Mouse (Mus musculus): ENCODE measurements at regions not wholly inside any gene's neighbourhood (a gene's known extent, or its start where the extent isn't known, plus 50 kb on each side); places are given as distances from the start of the nearest gene placed in this dataset.

GRCm38 (mm10) chr16:86159021-86159815 is 257.6 kb upstream of the Adamts5 start:
- Histone ChIP-seq H3K4me3 (replicated peaks) (no peak overlapping the region), H3K27me3 (replicated peaks) (no peaks in the 10 kb centered on the region), H3K4me1 (no peaks in the 10 kb centered on the region), H3K36me3 (replicated peaks; ENCODE audit: low read length) (no peaks in the 10 kb centered on the region), H3K9me3 (peaks cover 18% of the 10 kb centered on the region; the same call in 1 of the 2 replicates)
- no peak for TF ChIP-seq FLI1 (IDR thresholded peaks at IDR 0.05; ENCODE audit: low read length)
- no peak for TF ChIP-seq GATA1 (IDR thresholded peaks at IDR 0.05; ENCODE audit: borderline replicate concordance, low read length)

- H3K4me3 ChIP-seq (replicated peaks): no peak overlapping the region
- no peak for TF ChIP-seq FLI1 (IDR thresholded peaks at IDR 0.05; ENCODE audit: low read length)
- no peak for TF ChIP-seq GATA1 (IDR thresholded peaks at IDR 0.05; ENCODE audit: borderline replicate concordance, low read length)
- H3K9me3 ChIP-seq: peaks cover 3% of the 10 kb centered on the region; the same call in 1 of the 2 replicates
- no peaks in the 10 kb centered on the region for H3K36me3 ChIP-seq (replicated peaks; ENCODE audit: low read length)
- H3K4me1 ChIP-seq: no peaks in the 10 kb centered on the region
- H3K27me3 ChIP-seq (replicated peaks): no peaks in the 10 kb centered on the region
Measured at GRCm38 (mm10) chr16:86138171-86138570, 236.5 kb upstream of the Adamts5 start.

GRCm38 (mm10) chr16:86136169-86136568 is 234.5 kb upstream of the Adamts5 start:
- no peak overlapping the region for H3K4me3 ChIP-seq (replicated peaks)
- no peak for TF ChIP-seq GATA1 (IDR thresholded peaks at IDR 0.05; ENCODE audit: borderline replicate concordance, low read length)
- TF ChIP-seq FLI1 (IDR thresholded peaks at IDR 0.05; ENCODE audit: low read length): no peak
- H3K27me3 ChIP-seq (replicated peaks): no peaks in the 10 kb centered on the region
- peaks cover 3% of the 10 kb centered on the region; the same call in 1 of the 2 replicates for H3K9me3 ChIP-seq
- no peaks in the 10 kb centered on the region for H3K36me3 ChIP-seq (replicated peaks; ENCODE audit: low read length)
- H3K4me1 ChIP-seq: no peaks in the 10 kb centered on the region

GRCm38 (mm10) chr16:86127391-86127790 is 225.8 kb upstream of the Adamts5 start:
- Histone ChIP-seq H3K4me3 (replicated peaks) (no peak overlapping the region), H3K27me3 (replicated peaks) (no peaks in the 10 kb centered on the region), H3K9me3 (peaks cover 2% of the 10 kb centered on the region; the same call in 1 of the 2 replicates), H3K36me3 (replicated peaks; ENCODE audit: low read length) (no peaks in the 10 kb centered on the region), H3K4me1 (no peaks in the 10 kb centered on the region)
- TF ChIP-seq GATA1 (IDR thresholded peaks at IDR 0.05; ENCODE audit: borderline replicate concordance, low read length) (no peak), FLI1 (IDR thresholded peaks at IDR 0.05; ENCODE audit: low read length) (no peak)

- Histone ChIP-seq H3K36me3 (replicated peaks; ENCODE audit: low read length) (no peaks in the 10 kb centered on the region), H3K9me3 (peaks cover 2% of the 10 kb centered on the region; the same call in 1 of the 2 replicates), H3K27me3 (replicated peaks) (no peaks in the 10 kb centered on the region), H3K4me1 (no peaks in the 10 kb centered on the region), H3K4me3 (replicated peaks) (no peak overlapping the region)
- TF ChIP-seq FLI1 (IDR thresholded peaks at IDR 0.05; ENCODE audit: low read length) (no peak), GATA1 (IDR thresholded peaks at IDR 0.05; ENCODE audit: borderline replicate concordance, low read length) (no peak)
Measured at GRCm38 (mm10) chr16:86124182-86124581, 222.6 kb upstream of the Adamts5 start.

- Histone ChIP-seq H3K4me1 (no peaks in the 10 kb centered on the region), H3K27me3 (replicated peaks) (no peaks in the 10 kb centered on the region), H3K36me3 (replicated peaks; ENCODE audit: low read length) (no peaks in the 10 kb centered on the region), H3K9me3 (peaks cover 2% of the 10 kb centered on the region; the same call in 1 of the 2 replicates), H3K4me3 (replicated peaks) (no peak overlapping the region)
- no peak for TF ChIP-seq GATA1 (IDR thresholded peaks at IDR 0.05; ENCODE audit: borderline replicate concordance, low read length)
- no peak for TF ChIP-seq FLI1 (IDR thresholded peaks at IDR 0.05; ENCODE audit: low read length)
Measured at GRCm38 (mm10) chr16:86122936-86123335, 221.3 kb upstream of the Adamts5 start.

GRCm38 (mm10) chr16:86117959-86118358 is 216.3 kb upstream of the Adamts5 start:
- Histone ChIP-seq H3K9me3 (no peaks in the 10 kb centered on the region), H3K4me1 (no peaks in the 10 kb centered on the region), H3K27me3 (replicated peaks) (no peaks in the 10 kb centered on the region), H3K36me3 (replicated peaks; ENCODE audit: low read length) (no peaks in the 10 kb centered on the region), H3K4me3 (replicated peaks) (no peak overlapping the region)
- no peak for TF ChIP-seq GATA1 (IDR thresholded peaks at IDR 0.05; ENCODE audit: borderline replicate concordance, low read length)
- no peak for TF ChIP-seq FLI1 (IDR thresholded peaks at IDR 0.05; ENCODE audit: low read length)

- peaks cover 5% of the 10 kb centered on the region; the same call in 1 of the 2 replicates for H3K9me3 ChIP-seq
- no peaks in the 10 kb centered on the region for H3K4me1 ChIP-seq
- H3K36me3 ChIP-seq (replicated peaks; ENCODE audit: low read length): no peaks in the 10 kb centered on the region
- no peak overlapping the region for H3K4me3 ChIP-seq (replicated peaks)
- no peak for TF ChIP-seq FLI1 (IDR thresholded peaks at IDR 0.05; ENCODE audit: low read length)
- no peak for TF ChIP-seq GATA1 (IDR thresholded peaks at IDR 0.05; ENCODE audit: borderline replicate concordance, low read length)
- H3K27me3 ChIP-seq (replicated peaks): no peaks in the 10 kb centered on the region
Measured at GRCm38 (mm10) chr16:86115587-86116376, 214.2 kb upstream of the Adamts5 start.

GRCm38 (mm10) chr16:86094461-86094860 is 192.8 kb upstream of the Adamts5 start:
- H3K36me3 ChIP-seq (replicated peaks; ENCODE audit: low read length): no peaks in the 10 kb centered on the region
- no peak overlapping the region for H3K4me3 ChIP-seq (replicated peaks)
- H3K27me3 ChIP-seq (replicated peaks): no peaks in the 10 kb centered on the region
- H3K4me1 ChIP-seq: no peaks in the 10 kb centered on the region
- peaks cover 10% of the 10 kb centered on the region for H3K9me3 ChIP-seq
- no peak for TF ChIP-seq GATA1 (IDR thresholded peaks at IDR 0.05; ENCODE audit: borderline replicate concordance, low read length)
- TF ChIP-seq FLI1 (IDR thresholded peaks at IDR 0.05; ENCODE audit: low read length): no peak

- TF ChIP-seq FLI1 (IDR thresholded peaks at IDR 0.05; ENCODE audit: low read length) (no peak), GATA1 (IDR thresholded peaks at IDR 0.05; ENCODE audit: borderline replicate concordance, low read length) (no peak)
- Histone ChIP-seq H3K4me3 (replicated peaks) (no peak overlapping the region), H3K4me1 (no peaks in the 10 kb centered on the region), H3K9me3 (0 out of 2 replicates have a peak, but pooled peaks cover 7% of the 10 kb centered on the region), H3K36me3 (replicated peaks; ENCODE audit: low read length) (no peaks in the 10 kb centered on the region), H3K27me3 (replicated peaks) (no peaks in the 10 kb centered on the region)
Measured at GRCm38 (mm10) chr16:86090175-86090574, 188.5 kb upstream of the Adamts5 start.
